Mouse (Mus musculus) right cerebral cortex, adult 2 months (tissue): ENCODE measurements at regions not wholly inside any gene's neighbourhood (a gene's known extent, or its start where the extent isn't known, plus 50 kb on each side); places are given as distances from the start of the nearest gene placed in this dataset.
A peak's percentile ranks its signal among the peaks of the same experiment; 100 is the strongest.

Experiments used
- DNase-seq, 2 experiments: peaks; one replicate each; pipeline ENCODE4 v3.0.0; 2021 to 2022; ENCODE audit warnings: low spot score in 2 of 2

- DNase-seq, result no peak
These were observed 60.0 kb downstream of the Dact2 start for GRCm38 (mm10) chr17:14144082-14144481.

DNA sequence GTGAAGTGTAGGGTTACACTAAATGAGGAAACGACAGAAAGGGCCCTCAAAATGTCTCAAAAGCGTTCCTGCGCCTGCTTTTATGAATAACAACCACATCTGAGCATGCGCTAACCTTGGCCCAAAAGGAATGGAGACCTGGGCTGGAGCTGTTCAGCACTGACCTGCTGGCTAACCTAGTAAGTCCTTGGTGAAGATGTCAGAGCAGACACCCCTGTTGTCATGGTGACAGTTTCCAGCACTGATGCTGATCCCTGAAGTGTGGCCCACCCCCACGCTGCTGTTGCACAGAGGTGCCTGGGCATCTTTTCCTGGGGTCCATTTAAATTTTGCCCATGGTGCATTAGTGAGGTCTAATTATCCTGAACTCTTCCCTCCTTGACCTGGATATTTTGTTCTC, 62.4 kb downstream of the Dact2 start:
- DNase-seq, result peak in 1 of 2 experiments; percentile 8

GRCm38 (mm10) chr17:14140266-14140665, 63.8 kb downstream of the Dact2 start:
- no peak for DNase-seq

DNA sequence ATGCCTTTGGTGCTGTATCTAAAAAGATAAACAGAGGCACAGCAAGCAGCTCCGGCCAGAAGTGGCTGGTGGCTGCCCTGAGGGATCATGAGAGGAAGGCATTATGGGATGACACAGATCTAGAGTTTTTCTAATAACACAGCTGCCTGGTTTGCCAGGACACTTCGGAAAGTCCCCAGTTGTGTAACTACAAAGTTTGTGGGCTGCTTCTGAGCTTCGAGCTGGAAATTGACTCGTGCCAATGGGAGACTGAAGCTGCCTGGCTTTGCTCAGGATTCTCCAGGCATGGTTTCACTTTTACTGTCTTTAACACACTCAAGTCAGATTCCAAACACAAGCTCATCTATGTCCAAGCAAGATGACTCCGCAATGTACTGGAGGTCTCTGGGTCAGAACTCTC, 65.2 kb downstream of the Dact2 start:
- DNase-seq, result no peak

DNA sequence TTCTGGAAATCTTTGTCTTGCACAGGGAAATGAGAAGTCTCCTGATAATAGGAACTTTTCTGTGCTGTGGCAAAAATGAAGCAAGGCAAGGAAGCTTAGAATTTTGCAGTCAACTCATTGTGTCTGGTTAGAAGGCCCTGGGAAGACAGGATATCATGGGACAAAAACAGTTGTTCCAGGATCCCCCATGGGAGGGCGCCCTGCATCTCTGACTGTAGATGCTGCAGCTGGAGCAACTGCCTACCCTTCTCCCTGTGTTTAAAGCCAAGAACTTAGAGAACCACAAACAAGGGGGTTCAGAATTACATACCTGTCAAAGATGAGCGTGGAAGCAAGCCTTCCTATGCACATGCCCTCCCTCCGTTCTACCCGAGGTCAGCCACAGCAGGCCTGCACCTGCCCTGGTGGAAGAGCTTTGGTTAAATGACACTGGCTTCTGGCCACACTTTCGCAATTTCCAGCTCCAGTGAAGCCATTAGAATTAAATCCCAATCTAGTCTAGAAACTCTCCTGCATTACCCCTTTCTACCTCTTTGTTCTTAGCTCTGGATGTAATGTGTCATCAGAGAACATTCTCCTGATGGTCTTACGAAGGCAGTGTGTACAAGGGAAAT, 67.3 kb downstream of the Dact2 start:
- DNase-seq, result peak; percentile 86 to 89

DNA sequence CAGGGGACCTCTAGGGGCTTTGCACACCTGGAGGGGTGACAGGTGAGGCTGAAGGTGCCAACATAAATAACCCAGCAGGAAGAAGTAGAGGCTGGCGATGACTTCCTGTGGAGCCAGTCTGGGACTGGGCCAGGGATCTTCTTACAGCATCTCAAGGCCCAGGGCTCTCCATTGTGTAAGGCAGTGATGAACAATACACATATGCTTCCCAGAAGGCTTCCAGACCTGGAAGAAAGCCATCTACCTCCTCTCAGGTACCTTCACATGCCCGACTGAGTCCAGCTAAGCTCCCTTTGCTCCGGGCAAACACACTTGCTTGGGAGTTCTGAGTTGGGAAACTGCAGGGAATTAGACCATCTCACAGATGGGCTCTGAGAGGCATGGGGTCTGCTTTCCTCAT, 69.5 kb downstream of the Dact2 start:
- DNase-seq, result no peak

DNA sequence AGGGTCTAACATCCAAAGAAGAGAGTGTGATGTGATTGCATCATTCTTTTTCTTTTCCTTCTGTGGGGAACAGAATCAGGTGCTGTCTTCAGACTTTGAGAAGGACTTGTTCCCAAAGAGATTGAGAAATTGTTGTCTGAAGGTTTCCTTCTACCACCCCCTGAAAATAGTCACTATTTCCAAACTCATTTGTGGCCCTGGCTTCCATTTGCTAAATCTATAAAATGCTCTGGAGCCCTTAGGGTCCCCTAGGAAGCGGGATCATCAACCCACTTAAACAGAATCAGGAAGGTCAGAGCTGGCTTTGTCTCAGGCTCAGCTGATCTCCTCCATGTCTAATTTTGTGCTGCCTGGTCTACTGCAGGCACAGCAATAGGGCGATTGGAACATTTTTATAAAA, 70.1 kb downstream of the Dact2 start:
- DNase-seq, result no peak

GRCm38 (mm10) chr17:14127031-14127430, 67.7 kb upstream of the Gm7358 start:
- DNase-seq, result peak in 1 of 2 experiments; percentile 15

DNA sequence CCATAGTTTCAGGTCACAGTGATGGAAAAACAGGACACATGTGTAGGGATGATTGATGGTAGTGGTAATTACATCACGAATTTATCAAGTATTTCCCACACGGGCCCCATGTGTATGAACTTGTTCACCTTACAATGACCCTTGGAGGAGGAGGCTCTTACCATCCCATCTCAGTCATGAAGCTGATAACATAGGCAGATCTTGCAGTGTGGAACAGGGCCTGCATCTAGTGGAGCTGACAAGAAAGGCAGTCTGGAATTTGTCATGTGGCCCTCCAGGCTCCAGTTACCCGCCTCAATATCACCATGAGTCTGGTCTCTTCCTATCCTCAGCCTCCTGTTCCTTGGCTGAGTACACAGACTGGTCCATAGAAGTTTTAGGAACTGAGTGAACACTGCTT, 59.5 kb upstream of the Gm7358 start:
- DNase-seq, result no peak

GRCm38 (mm10) chr17:14116223-14116622, 56.9 kb upstream of the Gm7358 start:
- no peak for DNase-seq

- DNase-seq, result no peak
These were observed 55.5 kb upstream of the Gm7358 start for GRCm38 (mm10) chr17:14114856-14115255.

DNA sequence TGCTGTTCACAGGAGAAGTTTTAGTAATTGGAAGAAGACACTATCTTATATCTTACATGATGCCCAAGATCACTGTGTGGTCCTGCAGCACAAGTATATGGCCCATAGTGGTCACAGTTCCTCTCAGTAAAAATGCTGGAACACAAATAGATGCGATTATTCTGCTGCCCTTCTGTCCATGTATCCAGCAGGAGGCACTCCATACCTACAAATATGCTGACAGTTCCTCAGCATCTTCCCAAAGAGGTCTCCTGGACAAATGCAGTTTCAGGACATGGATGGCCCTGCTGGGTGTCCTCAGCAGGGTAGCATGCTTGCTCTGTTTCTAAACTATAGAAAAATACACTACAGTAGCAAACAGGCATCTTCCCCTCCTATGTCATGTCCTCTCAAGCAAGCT, 52.4 kb upstream of the Gm7358 start:
- DNase-seq, result peak; percentile 48 to 57
